Mouse (Mus musculus): ENCODE results near the gene AU040320.

The AU040320 gene

DNA sequence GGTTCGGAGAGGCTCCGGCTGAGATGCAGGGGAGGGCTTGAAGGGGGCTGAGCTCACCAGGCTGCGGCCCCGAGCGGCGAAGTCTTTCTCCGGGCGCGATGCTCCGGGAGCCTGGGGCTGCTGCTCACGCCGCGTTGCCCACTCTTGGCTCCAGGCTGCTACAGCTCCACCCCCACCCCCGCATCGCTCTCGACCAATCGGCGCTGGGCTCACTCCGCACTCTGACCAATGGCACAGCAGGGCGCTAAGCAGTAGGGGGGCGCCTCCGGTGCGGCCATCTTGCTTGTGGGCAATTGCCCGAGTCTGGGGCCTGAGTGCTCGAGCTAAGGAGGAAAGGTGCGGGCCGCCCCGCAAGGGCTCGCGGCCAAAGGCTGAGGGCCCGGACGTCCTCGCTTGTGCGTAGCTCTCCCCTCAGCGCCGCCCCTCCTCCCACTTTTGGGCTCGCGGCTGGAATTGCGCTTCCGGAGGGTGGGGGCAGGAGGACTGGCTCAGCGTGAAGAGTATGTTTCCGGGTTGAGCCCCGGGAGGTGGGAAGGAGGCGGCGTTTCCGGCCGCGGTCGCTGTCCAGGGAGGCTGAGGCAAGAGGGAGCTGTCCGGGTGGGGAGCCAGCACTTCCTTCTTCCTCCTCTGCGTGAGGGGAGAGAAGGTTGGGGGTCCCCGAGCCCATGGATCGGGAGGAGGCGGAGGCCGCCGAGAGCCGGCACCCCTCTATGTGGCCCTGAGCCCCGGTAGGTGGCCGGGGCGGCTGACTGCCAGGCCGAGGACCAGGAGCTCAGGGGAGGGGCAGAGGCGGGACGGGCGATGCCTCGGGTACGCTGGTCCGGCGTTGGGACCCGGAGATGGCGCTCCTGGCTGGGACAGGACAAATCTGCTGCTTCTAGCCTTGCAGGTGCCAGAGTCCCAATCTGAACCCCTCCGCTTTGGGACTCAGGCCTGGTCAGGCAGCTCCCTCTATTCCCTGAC lies at the start of gene AU040320, which contains the start of gene Ncdn:
AU040320 (plus strand) TSS at position 277 of the 963 bp plus-strand sequence.
Ncdn (minus strand) TSS at position 171 of the 963 bp plus-strand sequence.
- peak; percentile 87 to 91 for DNase-seq (ENCODE audit: low read depth in 1 of 2, low spot score in 2 of 2)

DNA sequence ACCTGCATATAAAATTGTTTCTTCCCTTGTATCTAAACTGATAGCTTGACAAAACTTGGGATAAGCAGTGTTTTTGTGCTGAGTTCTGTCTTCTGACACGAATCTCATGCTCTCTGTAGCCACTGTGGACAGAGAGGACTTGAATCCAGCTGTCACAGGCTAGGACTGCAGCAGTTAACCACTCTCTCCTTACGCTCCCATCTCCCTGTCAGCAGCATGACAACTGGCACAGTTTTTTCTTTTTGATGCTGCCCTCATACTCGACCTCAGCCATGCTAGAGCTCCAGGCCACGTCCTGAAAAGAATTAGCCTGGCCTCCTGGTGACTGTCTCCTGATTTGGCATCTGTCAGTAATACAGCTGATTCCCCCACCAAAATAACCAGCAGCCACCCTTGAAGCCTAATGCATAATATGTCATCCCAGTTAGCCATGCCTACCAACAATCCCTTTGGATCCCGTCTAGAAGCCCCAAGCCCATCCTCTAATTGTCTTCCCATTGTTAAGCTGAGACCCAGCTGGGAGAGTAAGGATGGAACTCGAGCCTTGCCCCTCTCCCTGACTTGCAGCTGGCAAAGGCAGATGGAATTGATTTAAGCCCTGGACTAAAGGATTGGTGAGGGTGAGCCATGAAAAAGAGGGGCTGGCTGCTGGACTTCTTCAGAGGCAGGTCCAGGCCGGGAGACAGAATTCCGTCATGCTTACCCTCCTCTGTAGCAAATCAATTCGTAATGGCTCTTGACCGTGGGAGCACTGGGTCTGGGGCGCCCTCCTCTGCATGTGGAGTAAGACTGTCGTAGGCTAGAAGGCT lies 46.5 kb upstream of the AU040320 start:
- DNase-seq (ENCODE audit: low read depth in 1 of 2, low spot score in 2 of 2), result no peak

DNA sequence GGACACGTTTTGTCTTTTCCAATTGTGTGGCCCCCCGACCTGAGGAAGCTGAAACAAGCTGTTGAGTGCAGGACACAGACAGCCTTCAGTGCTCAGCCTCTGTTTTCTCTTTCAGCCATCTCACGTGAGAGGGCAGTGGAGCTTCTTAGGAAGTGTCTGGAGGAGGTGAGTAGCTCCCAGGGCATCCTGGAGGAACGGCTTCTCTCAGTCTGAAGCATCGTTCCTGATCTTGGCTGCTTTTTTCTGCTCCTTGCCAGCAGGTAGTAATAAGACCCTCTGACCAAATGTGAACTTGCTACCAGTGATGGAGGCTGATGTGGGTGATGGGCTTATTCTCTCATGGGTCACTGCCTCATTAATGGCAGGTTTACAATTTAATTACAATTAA lies 45.9 kb upstream of the AU040320 start:
- no peak for DNase-seq (ENCODE audit: low read depth in 1 of 2, low spot score in 2 of 2)

DNA sequence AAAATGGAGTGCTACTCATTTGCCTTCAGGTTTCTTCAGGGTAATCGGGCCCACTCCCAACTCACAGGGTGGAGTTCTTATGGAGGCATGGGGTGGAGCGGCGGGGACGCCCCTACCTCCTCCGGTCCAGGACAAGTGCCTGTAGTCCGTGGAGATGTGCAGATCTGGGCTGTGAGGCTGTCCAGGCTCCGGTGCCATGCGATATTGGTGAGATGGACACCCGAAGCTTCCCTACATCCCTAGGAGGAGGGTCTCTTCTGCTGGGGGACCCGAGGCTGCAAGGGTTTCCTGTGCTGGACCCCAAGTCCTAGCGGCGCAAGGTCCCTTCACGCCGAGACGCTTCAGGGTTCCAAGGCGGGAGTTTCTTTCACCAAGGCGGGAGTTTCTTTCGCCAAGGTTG lies 21.2 kb upstream of the AU040320 start:
- no peak for DNase-seq (ENCODE audit: low read depth in 1 of 2, low spot score in 2 of 2)

DNA sequence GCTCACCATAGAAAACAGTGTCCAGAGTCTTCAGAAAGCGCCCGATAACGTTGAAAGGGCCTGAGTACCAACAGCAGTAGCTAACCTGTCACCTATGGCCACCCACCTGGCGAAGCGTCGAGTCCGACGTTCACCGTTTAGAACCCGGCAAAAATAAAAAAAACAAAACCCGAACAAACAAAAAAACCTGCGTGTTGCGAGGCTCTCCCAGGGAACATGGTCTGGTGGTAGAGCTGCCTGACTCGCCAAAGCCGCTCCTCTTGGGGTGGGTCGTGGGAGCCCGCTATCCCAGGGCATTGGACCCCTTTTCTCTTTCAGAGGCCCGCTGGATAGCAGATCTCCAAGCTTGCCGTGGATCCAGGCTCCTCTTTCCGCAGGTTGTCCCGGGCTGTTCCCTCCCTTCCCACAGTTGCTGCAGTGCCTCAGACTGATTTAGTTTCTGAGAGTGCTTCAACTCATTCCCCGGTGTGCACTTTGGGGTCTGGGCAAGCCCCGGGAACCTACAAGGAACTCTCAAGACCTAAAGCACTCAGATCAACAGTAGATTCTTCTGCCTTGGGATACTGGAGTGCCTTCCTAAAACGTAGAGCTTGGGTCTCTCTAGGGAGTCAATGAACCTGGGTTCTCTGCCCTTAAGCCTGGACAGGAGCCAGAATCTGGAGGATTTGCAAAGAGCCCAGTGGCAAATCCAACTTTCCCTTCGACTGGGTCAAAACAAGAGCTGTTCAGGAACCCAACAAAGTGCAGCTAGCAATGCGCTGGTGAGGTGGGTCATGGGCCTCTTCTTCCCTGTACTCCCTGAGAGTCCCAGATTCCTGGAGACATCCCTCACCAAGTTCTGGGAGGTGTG lies 20.6 kb upstream of the AU040320 start:
- no peak for DNase-seq (ENCODE audit: low read depth in 1 of 2, low spot score in 2 of 2)

DNA sequence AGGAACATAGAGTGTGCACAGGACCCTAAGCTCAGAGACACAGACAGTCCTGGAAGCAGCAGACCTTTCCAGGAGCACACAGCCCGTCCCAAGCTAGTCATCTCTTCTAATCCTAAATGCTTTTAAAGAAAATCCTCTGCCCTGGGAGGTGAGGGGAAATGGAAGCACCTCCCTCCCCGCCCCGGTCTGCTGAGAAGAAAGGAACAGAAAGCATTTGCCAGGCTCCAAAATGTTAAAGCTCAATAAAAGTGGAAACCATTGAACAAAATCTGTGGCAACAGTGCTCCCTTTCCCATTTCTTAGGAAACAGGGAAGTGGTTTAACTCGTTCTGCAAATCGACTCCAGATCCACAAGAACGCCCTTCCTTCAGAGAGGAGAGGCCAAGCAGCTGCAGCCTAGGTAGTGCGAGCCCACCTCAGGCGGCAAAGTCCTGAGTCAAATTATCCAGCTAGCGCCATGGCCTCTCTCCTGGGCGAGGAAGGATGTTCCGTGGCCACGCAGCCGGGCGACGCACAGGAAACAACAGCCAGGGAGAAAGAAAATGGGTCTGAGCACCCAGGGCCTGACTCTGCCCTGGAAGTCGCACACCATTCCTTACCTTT lies 19.2 kb upstream of the AU040320 start:
- no peak for DNase-seq (ENCODE audit: low read depth in 1 of 2, low spot score in 2 of 2)

DNA sequence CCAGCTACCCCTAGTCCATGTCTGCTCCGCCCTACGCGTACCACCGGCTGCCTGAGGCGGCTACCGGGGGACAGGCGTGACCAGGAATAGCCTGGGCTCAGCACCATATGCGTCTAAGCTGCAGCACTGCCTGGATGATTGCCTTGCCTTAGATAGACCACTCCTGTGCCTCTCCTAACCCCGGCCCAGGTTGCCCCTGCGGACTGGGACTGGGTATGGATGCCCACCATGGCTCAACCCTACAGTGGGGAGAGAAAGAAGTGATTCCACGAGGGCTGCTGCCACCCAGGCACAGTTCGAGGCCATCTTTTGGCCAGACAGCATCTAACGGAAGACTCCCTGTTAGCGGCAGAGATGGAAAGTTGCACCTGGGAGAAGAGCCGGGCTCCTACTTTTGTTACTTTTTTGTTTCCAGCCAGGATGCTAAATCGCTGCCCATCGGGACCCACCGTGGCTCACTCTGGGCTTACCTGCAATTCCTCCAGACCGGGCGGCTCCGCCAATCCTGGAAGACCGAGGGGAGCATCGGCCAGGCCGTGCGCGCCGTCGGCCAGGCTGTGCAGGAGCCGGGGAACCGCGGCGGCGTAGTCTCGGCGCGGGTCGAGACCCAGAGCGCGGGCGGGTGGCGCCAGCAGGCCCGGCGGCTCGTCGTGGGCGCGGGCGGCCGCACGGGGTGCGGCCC lies 18.5 kb upstream of the AU040320 start:
- DNase-seq (ENCODE audit: low read depth in 1 of 2, low spot score in 2 of 2), result no peak

DNA sequence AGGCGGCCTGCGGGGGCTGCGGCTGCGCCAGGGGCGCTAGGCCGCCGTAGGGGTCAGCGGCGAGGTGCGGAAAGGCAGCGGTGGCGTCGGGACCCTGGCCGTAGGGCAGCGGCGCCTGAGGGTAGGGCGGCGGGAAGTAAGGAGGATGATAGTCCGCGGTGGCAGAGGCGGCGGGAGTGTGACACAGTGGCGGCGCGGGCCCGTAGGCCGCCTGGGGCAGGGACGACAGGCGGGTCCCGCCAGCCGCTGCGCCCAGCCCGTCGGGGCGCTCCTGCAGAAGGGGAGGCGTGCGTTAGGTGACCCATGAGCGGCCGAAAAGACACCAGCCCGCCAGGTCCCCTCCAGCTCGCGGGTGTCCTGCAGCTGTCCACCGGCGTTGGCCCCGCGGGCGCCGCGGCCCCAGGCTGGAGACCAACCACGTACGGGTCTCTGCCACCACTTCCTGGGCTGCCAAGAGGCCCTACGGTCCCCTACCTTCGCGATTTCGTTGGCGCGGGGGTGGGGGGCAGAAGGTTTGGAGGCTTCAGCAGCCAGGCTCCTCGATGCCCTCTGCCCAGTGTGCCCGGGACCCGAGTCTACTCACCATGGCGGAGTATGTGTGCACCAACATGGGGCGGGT lies 17.9 kb upstream of the AU040320 start:
- no peak for DNase-seq (ENCODE audit: low read depth in 1 of 2, low spot score in 2 of 2)

DNA sequence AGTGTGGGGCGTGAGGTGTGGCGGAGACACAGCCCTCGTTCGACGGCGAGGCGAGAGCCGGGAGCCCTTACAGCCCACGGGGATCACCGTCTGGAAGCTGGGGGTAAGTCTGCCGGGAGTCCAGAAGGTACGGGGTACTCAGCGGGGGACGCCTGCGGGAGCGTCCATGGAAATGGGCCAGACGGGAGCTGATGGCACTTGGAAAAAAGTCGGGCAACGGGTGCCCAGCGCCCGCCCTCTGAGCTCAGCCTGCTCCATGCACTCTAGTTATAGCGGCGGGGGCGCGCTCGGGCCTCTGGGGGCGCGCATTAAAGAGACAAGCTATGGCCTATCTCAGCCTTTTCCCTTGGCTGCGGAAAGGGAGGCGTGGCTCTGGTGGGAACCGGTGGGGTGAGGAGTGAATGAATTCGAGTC lies 17.3 kb upstream of the AU040320 start, which contains the start of gene Tfap2e:
Tfap2e (minus strand) TSS at position 240 of the 414 bp plus-strand sequence.
- DNase-seq (ENCODE audit: low read depth in 1 of 2, low spot score in 2 of 2), result no peak

DNA sequence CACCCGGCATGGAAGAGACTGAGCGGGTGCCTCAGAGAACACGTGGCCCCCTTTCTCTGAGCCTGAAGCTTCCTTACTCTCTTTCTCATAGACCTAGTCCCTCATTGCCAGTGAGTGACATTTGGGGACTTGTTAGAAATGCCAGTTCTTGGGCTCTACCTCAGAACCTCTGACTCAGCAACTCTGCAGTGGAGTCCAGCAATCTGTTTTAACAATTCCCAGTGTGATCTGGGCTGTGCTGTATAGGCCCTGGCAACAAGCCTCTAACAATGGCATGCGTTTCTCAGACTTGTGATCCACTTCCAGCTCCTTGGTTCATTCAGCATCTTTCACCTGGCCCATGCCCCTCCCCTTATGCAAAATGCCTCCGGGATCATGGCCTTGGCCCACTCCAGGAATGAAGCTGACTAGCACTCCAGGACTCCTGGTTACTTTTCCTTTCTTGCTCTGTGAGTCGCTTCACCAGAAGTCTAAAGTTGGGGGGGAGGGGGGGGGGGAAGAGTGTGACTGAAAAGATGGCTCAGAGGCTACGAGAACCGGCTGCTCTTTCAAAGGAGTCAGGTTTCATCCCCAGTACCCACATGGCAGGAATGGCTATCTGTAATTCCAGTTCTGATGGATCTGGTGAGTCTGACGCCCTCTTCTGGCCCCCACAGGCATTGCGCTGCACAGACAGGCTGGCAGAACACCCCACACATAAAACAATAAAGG lies 13.2 kb upstream of the AU040320 start:
- DNase-seq (ENCODE audit: low read depth in 1 of 2, low spot score in 2 of 2), result no peak

DNA sequence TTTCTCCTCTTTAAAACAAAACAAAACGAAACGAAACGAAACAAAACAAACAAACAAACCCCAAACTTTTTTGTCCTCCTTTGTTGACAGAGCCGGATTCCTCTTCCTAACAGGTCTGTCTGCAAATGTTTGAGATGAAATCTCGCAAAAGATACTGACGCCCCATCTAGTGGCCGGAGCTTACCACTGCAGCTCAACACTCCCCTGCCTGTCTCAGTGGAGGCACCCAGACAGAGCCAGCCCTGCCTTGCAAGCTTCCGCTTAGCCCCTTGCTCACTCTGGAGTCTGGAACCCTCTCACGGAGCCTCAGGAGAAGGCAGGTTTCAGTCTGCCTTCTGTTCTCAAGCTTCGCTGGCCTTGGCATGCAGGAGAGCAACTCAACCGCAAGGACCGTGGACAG lies 11.9 kb upstream of the AU040320 start:
- peak in 1 of 2 experiments; percentile 53 for DNase-seq (ENCODE audit: low read depth in 1 of 2, low spot score in 2 of 2)

DNA sequence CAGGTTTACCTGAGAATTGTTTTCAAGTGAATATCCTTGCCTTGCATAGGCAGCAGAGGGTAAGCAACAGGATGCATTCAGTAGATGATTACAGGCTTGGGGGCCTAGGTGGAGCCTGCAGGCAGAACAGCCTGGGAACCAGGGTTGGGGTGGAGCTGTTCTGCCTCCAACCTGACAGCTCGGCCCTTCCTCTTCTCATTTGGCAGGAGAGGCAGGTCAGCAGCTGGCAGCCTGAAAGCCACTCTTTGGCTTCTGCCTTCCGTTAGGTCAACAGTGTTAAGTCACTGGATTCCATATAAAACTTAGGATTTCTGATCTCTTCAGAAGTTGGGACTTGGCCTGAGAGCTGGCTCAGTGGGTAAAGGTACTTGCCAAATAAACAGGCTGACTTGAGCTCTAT lies 10.4 kb upstream of the AU040320 start:
- DNase-seq (ENCODE audit: low read depth in 1 of 2, low spot score in 2 of 2), result no peak

DNA sequence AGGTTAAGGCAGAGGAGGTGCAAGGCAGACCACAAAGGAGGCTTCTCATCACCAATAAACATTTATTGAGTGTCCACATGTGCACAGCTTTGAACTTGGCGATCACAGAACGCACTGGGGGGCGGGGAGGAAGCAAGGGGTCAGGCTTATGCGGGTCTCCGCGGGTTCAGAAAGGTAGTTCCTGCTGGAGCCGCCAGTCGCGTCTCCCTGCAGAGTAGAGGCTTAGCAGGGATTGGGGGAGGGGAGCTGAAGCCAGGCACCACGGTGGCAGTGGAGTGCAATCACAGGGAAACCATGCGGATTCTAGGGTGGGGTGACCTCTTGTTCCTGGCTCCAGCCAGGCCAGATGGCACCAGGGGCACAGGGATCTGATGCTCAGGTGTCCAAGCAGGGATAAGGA lies 9.6 kb upstream of the AU040320 start:
- DNase-seq (ENCODE audit: low read depth in 1 of 2, low spot score in 2 of 2), result no peak

DNA sequence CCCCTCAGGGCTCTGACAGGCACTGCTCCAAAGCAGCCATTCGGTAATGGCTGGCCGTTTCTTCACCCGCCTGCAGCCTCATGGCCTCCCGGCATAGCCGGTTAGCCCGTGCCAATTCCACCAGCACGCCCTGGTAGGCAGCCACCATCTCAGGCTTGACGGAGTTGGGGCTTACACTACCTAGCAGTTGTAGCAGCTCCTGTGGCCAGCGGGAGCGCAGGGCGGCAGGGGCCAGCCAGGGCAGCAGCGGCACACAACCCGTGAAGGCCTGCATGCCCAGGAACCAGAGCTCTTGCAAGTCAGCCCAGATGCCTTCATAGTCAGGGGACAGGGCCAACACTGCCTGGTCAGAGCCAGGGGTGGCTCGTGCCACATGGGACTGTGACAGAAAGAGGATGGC lies 8.5 kb upstream of the AU040320 start:
- no peak for DNase-seq (ENCODE audit: low read depth in 1 of 2, low spot score in 2 of 2)

DNA sequence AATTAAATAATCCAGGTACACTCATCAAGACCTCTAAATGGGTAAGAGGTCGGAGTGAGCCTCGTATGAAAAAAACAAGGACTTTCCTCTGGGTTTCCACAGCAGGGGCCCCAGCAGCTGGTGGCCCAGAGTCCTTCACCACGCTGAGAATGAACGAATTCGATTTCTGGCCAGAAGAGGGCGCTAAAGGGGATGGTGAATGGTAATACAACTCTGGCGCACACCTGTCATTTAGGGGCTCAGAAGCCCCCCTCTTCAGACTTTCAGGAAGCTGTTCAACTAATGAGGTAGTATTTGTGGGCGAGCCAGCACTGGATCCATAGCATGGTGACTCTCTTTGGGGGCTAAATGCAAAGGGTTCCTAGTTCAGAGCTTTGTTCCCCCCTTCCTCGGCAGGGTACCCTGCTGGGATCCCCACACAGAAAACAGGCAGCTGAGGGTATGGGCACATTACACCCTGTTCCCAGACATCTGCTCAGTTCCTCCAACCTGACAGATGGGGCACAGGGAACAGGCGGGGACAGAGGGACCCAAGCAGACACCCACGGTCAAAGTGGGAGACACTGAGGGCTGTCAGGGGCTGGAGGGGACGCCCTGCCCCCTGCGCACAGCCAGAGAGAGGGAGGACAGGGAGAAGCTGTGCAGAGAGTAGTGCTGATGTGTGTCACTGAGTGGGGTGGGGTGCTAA lies 7.7 kb upstream of the AU040320 start:
- no peak for DNase-seq (ENCODE audit: low read depth in 1 of 2, low spot score in 2 of 2)

DNA sequence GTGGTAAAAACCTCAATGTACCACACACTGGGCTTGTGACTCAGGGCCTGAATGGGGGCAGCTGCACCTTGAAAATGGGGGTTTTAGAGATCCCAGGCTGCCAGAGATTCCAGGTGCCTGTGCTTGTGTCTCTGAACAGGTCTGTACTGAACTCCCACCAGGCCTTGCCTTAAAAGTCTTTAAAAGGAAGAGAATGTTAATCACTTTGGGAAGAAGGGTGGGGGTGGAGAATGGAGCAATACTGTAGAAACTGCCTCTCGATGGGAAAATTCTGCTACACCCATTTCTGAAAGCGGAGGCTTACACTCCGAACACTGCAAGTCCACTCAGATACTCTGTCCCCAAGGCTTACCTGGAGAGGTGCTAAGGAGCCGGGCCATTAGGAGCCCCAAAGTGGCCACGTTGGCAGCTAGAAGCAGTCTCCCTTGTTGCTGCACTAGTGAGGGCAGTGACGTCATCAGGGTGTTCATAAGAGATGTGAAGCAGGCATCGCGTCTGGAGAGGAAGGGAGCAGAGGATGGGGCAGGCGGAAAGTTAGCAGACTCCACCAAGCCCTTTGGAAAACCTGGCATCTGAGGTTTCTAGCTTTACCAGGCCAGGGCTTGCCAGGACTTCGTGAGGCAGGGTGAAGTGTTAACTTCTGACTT lies 7.0 kb upstream of the AU040320 start:
- DNase-seq (ENCODE audit: low read depth in 1 of 2, low spot score in 2 of 2), result no peak

DNA sequence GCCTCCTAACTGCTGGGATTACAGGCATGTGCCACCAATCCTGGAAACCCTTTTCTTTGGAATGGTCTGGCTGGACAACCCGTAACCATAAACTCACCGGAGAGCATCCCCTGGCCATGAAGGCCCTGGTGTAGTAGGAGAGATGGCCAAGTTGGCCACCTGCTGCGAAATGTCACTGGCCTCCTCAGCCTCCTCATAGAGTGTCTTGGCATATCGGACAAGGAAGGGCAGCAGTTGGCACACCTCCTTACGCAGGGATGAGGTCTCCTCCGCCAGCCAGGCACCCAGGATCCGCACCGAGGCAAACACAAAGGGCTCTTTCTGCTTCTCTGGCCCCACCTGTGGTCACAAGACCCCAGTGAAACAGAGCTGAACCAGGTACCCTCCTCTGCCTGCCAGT lies 5.0 kb upstream of the AU040320 start:
- no peak for DNase-seq (ENCODE audit: low read depth in 1 of 2, low spot score in 2 of 2)

DNA sequence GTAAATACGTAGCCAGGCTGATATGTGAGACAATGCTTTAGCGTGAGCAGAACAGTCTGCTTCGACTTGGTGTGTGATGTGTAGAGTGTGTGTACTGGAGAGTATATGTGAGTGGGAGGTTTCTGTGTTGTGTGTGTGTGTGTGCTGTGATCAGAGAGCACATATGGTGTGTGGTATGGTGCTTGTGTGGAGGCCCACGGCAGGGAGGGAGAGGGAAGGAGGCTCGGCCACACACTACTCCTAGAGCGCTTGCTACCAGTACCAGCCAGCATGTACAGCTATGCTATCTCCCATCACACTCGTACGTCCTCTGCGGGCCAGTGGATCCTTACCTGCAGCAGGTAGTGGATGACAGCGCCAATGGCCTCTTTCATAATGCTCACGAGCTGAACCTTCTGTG lies 3.8 kb upstream of the AU040320 start:
- no peak for DNase-seq (ENCODE audit: low read depth in 1 of 2, low spot score in 2 of 2)
